Mouse (Mus musculus): ENCODE data around the gene Patj. TPM values are rescaled to one million over a fixed set of nuclear protein-coding genes. Genes with fewer than 3 reads are reported as not detected.
A peak's percentile ranks its signal among the peaks of the same experiment; 100 is the strongest.

Gene Patj
- polyA plus RNA-seq, 1 experiment: 124 TPM

DNA sequence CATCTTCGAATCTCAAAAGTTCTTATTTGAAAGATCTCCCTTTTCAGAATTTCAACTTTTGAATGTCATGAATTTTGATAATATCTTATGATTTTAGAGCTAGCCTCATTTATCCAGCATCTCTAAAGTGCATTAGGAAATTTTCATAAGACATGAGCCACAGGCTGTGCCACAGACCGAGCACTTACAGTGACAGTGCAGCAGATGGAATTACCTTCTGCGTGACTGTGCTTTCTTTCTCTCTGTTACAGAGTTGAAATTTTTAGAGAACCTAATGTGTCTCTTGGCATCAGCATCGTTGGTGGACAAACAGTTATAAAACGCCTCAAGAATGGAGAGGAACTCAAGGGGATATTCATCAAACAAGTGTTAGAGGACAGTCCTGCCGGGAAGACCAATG, 124.9 kb downstream of the Patj start:
- TF ChIP-seq POLR2A (IDR thresholded peaks at IDR 0.05; ENCODE audit: borderline replicate concordance, insufficient read depth, low read length) (no peak), CTCF (IDR thresholded peaks at IDR 0.05; ENCODE audit: borderline replicate concordance, insufficient read depth, low read depth, low read length) (no peak)
- 72% methylated on average over 6 of the region's 6 CpGs for WGBS
- no peaks in the 10 kb centered on the region for H3K4me1 ChIP-seq (ENCODE audit: control insufficient read depth, insufficient read depth, low read length)
- no peak overlapping the region for H3K27ac ChIP-seq (ENCODE audit: insufficient read depth, low read length)
- H3K27me3 ChIP-seq (ENCODE audit: control insufficient read depth, insufficient read depth, low read length): no peaks in the 10 kb centered on the region
- no peak overlapping the region for H3K4me3 ChIP-seq (replicated peaks; ENCODE audit: insufficient read depth, low read depth, low read length)
- DNase-seq: no peak

DNA sequence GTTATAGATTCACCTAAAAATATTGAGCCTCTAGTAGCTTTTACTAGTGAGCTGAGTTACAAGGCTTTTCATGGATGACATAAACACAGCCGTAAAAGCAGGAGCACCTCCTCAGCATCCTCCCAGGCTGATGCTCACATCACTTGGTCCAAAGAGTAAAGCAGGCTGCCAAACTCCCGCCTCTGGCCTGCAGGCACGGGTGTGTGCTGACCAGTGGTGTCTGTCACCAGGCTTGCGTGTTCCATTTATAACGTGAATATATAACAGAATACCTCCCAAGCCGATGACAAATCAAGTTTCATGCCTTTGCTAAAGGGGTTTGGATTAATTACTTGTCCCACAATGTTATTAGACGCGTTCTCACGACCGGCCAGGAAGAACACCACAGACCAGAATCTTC, 128.9 kb downstream of the Patj start:
- 91% methylated on average over 10 of the region's 10 CpGs for WGBS
- H3K4me1 ChIP-seq (ENCODE audit: control insufficient read depth, insufficient read depth, low read length): no peaks in the 10 kb centered on the region
- TF ChIP-seq CTCF (IDR thresholded peaks at IDR 0.05; ENCODE audit: borderline replicate concordance, insufficient read depth, low read depth, low read length): no peak
- TF ChIP-seq POLR2A (IDR thresholded peaks at IDR 0.05; ENCODE audit: borderline replicate concordance, insufficient read depth, low read length): no peak
- no peaks in the 10 kb centered on the region for H3K27me3 ChIP-seq (ENCODE audit: control insufficient read depth, insufficient read depth, low read length)
- no peak for DNase-seq
- no peak overlapping the region for H3K4me3 ChIP-seq (replicated peaks; ENCODE audit: insufficient read depth, low read depth, low read length)
- no peak overlapping the region for H3K27ac ChIP-seq (ENCODE audit: insufficient read depth, low read length)

DNA sequence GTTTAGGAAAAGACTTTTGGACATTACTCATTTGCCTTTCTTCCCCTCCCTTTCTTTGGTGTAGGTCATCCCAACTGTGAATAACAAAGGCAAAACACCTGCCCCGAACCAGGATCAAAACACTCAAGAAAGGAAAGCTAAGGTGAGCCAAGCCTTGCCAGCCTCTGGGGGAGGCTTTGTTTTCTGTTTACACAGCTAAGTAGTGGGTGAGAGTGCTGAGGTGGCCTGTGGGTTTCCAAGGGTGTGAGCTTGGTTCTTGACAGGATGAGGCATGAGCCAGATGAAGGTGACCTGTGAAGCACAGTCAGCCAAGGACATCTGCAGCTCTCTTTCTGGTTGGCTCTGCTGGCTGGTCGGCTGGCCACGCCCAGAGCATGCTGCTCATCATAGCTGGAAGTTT, 139.9 kb downstream of the Patj start:
- 85% methylated on average over 3 of the region's 3 CpGs for WGBS
- DNase-seq: no peak
- Histone ChIP-seq H3K27me3 (ENCODE audit: control insufficient read depth, insufficient read depth, low read length) (no peaks in the 10 kb centered on the region), H3K27ac (ENCODE audit: insufficient read depth, low read length) (no peak overlapping the region), H3K4me1 (ENCODE audit: control insufficient read depth, insufficient read depth, low read length) (no peaks in the 10 kb centered on the region), H3K4me3 (replicated peaks; ENCODE audit: insufficient read depth, low read depth, low read length) (no peak overlapping the region)
- no peak for TF ChIP-seq POLR2A (IDR thresholded peaks at IDR 0.05; ENCODE audit: borderline replicate concordance, insufficient read depth, low read length)
- TF ChIP-seq CTCF (IDR thresholded peaks at IDR 0.05; ENCODE audit: borderline replicate concordance, insufficient read depth, low read depth, low read length): no peak

DNA sequence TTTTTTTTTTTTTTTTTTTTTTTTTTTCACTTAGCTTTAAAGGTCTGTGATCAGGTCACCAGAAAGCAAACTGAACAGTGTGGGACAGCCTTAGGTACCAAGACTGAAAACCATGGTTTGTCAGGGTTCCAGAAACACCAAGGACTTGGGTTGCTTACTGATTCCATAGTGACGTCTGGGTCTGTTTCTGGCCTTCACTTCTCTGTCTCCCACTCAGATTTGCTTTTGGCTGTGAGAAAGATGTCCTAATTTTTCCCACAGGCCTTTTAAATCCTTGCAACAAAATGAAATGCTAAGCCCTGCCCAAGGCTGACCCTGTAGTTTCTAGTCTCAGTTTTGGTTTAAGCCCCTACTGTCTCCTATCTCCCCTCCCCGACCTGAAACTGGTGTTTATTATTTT, 146.0 kb downstream of the Patj start:
- 73% methylated on average over 2 of the region's 2 CpGs for WGBS
- Histone ChIP-seq H3K4me3 (replicated peaks; ENCODE audit: insufficient read depth, low read depth, low read length) (no peak overlapping the region), H3K27ac (ENCODE audit: insufficient read depth, low read length) (no peak overlapping the region), H3K27me3 (ENCODE audit: control insufficient read depth, insufficient read depth, low read length) (no peaks in the 10 kb centered on the region), H3K4me1 (ENCODE audit: control insufficient read depth, insufficient read depth, low read length) (peaks cover 2% of the 10 kb centered on the region; the same call in 1 of the 2 replicates)
- TF ChIP-seq CTCF (IDR thresholded peaks at IDR 0.05; ENCODE audit: borderline replicate concordance, insufficient read depth, low read depth, low read length): no peak
- no peak for TF ChIP-seq POLR2A (IDR thresholded peaks at IDR 0.05; ENCODE audit: borderline replicate concordance, insufficient read depth, low read length)
- DNase-seq: no peak

DNA sequence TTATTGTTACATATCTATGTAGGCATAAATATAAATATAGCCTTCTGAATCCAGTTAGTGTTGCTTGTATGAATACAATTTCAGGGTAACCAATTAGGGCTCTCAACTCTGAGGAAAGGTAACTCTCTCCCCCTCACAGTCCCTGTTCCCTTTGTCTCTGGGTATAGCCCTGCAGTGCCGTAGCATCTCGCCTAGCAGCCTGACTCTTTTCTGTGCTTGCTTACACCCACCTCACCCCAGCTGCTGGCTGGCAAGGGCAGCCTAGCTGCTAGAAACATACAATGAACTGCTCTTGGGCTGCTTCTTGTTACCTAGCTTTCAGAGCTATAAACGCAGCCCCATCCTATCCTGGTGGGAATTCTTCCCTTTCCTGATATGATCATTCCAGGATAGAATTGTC, 147.4 kb downstream of the Patj start:
- no peak for DNase-seq
- no peaks in the 10 kb centered on the region for H3K27me3 ChIP-seq (ENCODE audit: control insufficient read depth, insufficient read depth, low read length)
- WGBS: 85% methylated on average over 3 of the region's 3 CpGs
- H3K27ac ChIP-seq (ENCODE audit: insufficient read depth, low read length): no peak overlapping the region
- peaks cover 2% of the 10 kb centered on the region; the same call in 1 of the 2 replicates for H3K4me1 ChIP-seq (ENCODE audit: control insufficient read depth, insufficient read depth, low read length)
- no peak for TF ChIP-seq POLR2A (IDR thresholded peaks at IDR 0.05; ENCODE audit: borderline replicate concordance, insufficient read depth, low read length)
- TF ChIP-seq CTCF (IDR thresholded peaks at IDR 0.05; ENCODE audit: borderline replicate concordance, insufficient read depth, low read depth, low read length): no peak
- no peak overlapping the region for H3K4me3 ChIP-seq (replicated peaks; ENCODE audit: insufficient read depth, low read depth, low read length)

GRCm38 (mm10) chr4:98545376-98545775, 149.8 kb downstream of the Patj start:
- DNase-seq: peak; percentile 52 to 82
- 3% methylated on average over 1 of the region's 1 CpGs for WGBS
- Histone ChIP-seq H3K27ac (ENCODE audit: insufficient read depth, low read length) (no peak overlapping the region), H3K27me3 (ENCODE audit: control insufficient read depth, insufficient read depth, low read length) (no peaks in the 10 kb centered on the region), H3K4me1 (ENCODE audit: control insufficient read depth, insufficient read depth, low read length) (peaks cover 2% of the 10 kb centered on the region; the same call in 1 of the 2 replicates), H3K4me3 (replicated peaks; ENCODE audit: insufficient read depth, low read depth, low read length) (no peak overlapping the region)
- TF ChIP-seq POLR2A (IDR thresholded peaks at IDR 0.05; ENCODE audit: borderline replicate concordance, insufficient read depth, low read length): no peak; the same call in 1 of the 2 replicates
- peak; percentile 90 for TF ChIP-seq CTCF (IDR thresholded peaks at IDR 0.05; ENCODE audit: borderline replicate concordance, insufficient read depth, low read depth, low read length)

DNA sequence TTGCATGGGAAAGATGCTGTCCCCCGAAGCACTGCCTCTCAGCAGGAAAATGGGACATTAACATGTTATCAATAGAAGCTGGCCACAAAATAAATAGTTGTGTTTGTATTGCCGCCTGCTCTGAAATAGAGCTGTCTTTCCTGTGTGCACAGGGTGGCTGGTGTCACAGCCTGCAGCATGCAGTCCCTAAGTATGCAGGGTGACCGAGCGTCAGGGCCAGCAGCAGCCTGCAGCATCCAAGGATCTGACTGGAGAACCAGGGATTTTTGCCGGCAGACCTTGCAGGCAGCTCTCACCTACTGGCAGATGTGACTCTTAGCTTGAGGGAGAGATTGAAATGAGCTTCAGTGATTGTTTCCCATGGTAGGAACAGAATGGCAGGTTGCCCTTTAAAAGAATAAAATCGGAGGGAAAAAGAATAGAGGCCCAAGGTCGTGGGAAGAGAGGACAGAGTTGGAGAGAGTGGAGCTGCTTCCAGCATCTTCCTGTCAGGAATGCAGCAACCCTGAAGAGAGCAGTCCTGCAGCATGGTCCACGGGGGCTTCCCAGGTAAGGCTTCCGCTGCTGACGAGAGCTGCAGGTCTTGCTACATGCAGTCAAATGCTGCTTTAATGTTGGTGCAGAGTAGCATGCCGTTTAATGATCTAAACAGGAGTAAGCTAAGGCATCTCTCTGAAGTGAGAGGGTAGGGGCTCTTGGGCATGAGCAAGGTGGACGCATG, 151.0 kb downstream of the Patj start:
- Histone ChIP-seq H3K4me1 (ENCODE audit: control insufficient read depth, insufficient read depth, low read length) (peaks cover 6% of the 10 kb centered on the region; the same call in 1 of the 2 replicates), H3K4me3 (replicated peaks; ENCODE audit: insufficient read depth, low read depth, low read length) (peak overlapping the region; percentile 90), H3K27me3 (ENCODE audit: control insufficient read depth, insufficient read depth, low read length) (no peaks in the 10 kb centered on the region), H3K27ac (ENCODE audit: insufficient read depth, low read length) (peak overlapping the region; percentile 97)
- peak; percentile 76 to 78 for DNase-seq
- WGBS: 15% methylated on average over 12 of the region's 12 CpGs
- TF ChIP-seq POLR2A (IDR thresholded peaks at IDR 0.05; ENCODE audit: borderline replicate concordance, insufficient read depth, low read length) (peak; percentile 61; the same call in 1 of the 2 replicates), CTCF (IDR thresholded peaks at IDR 0.05; ENCODE audit: borderline replicate concordance, insufficient read depth, low read depth, low read length) (no peak)

- peaks cover 20% of the 10 kb centered on the region for H3K4me1 ChIP-seq (ENCODE audit: control insufficient read depth, insufficient read depth, low read length)
- no peak for TF ChIP-seq CTCF (IDR thresholded peaks at IDR 0.05; ENCODE audit: borderline replicate concordance, insufficient read depth, low read depth, low read length)
- TF ChIP-seq POLR2A (IDR thresholded peaks at IDR 0.05; ENCODE audit: borderline replicate concordance, insufficient read depth, low read length): peak; percentile 48; the same call in 1 of the 2 replicates
- peak; percentile 69 to 80 for DNase-seq
- WGBS: 27% methylated on average over 7 of the region's 7 CpGs
- H3K27me3 ChIP-seq (ENCODE audit: control insufficient read depth, insufficient read depth, low read length): no peaks in the 10 kb centered on the region
- peak overlapping the region; percentile 90 for H3K4me3 ChIP-seq (replicated peaks; ENCODE audit: insufficient read depth, low read depth, low read length)
- peak overlapping the region; percentile 68; the same call in 1 of the 2 replicates for H3K27ac ChIP-seq (ENCODE audit: insufficient read depth, low read length)
Measured at GRCm38 (mm10) chr4:98549491-98549890, 153.9 kb downstream of the Patj start.
